Mouse (Mus musculus) megakaryocyte, embryonic 14.5 days (primary cell): ENCODE data around the gene Tle3.

Experiments used
- FLI1 ChIP-seq: IDR thresholded peaks from 2 replicates; pipeline ENCODE4 v1.6.1; 2012; ENCODE audit warnings: low read length, inconsistent platforms, mixed read lengths
- GATA1 ChIP-seq: IDR thresholded peaks from 3 replicates; pipeline ENCODE4 v1.6.1; 2012; ENCODE audit warnings: mixed read lengths, low read length, inconsistent platforms, borderline replicate concordance

GRCm38 (mm10) chr9:61376650-61377049 lies 4.5 kb downstream of the Tle3 start:
- TF ChIP-seq GATA1 (no peak), FLI1 (no peak)
